Mouse (Mus musculus): ENCODE data around the gene Smg9.

DNA sequence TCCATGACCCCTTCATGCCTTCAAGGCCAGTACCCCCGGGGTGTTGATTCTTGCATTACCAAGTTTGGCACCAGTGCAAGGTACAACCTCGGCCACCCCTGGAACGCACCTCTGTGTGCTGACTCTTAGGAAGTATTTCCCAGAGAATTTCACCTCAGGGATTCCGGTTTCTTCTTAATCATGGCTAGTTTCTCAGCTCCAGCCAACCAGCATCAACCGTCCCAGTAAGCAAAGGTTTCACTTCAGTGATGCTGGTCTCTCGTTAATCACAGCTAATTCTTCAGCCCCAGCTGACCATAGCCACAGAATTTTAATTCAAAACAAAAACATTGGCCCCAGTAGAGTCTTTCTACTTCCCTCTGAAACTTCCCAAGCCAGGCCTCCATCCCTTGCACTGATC is 10.7 kb downstream of the Smg9 start:
- TF ChIP-seq CTCF (conservative IDR thresholded peaks at IDR 0.05; ENCODE audit: insufficient read depth, insufficient read length, low read depth, low read length) = no peak
- no peak for TF ChIP-seq POLR2A (IDR thresholded peaks at IDR 0.05; ENCODE audit: low read depth, low read length)
